Mouse (Mus musculus) heart, embryonic 13.5 days (tissue): ENCODE data around the gene Cdkn1c. TPM values are rescaled to one million over a fixed set of nuclear protein-coding genes. Genes with fewer than 3 reads are reported as not detected.

ENCODE experiments used
- ATAC-seq: fragments of 200-750 bp; cut with Nextera tagmentation; 2 replicates; pipeline ENCODE4 v1.8.0; 2017; ENCODE audit warnings: moderate TSS enrichment; ENCODE audit not compliant: insufficient number of reproducible peaks, low FRiP score, low TSS enrichment; ENCODE audit errors: extremely low read depth
- H3K27ac ChIP-seq: fragments of 300-500 bp; sonication (generic); replicated peaks from 2 replicates; pipeline ENCODE4 v1.5.1; 2015; ENCODE audit warnings: moderate library complexity, mild to moderate bottlenecking, inconsistent platforms
- H3K27me3 ChIP-seq: fragments of 300-500 bp; sonication (generic); replicated peaks from 2 replicates; pipeline ENCODE4 v1.6.1; 2015; ENCODE audit warnings: mild to moderate bottlenecking, inconsistent platforms
- H3K36me3 ChIP-seq: fragments of 300-500 bp; sonication (generic); 2 replicates; pipeline ENCODE4 v1.6.1; 2015; ENCODE audit warnings: mild to moderate bottlenecking, inconsistent platforms
- H3K4me1 ChIP-seq: fragments of 300-500 bp; sonication (generic); 2 replicates; pipeline ENCODE4 v1.6.1; 2015; ENCODE audit warnings: inconsistent platforms
- H3K4me2 ChIP-seq: fragments of 300-500 bp; sonication (generic); 2 replicates; pipeline ENCODE4 v1.6.1; 2015; ENCODE audit warnings: inconsistent platforms, mild to moderate bottlenecking, moderate library complexity
- H3K4me3 ChIP-seq: fragments of 300-500 bp; sonication (generic); 2 replicates; pipeline ENCODE4 v1.5.1; 2015; ENCODE audit warnings: moderate library complexity, mild to moderate bottlenecking, inconsistent platforms
- H3K9ac ChIP-seq: fragments of 300-500 bp; sonication (generic); 2 replicates; pipeline ENCODE4 v1.6.1; 2015; ENCODE audit warnings: inconsistent platforms, mild to moderate bottlenecking, moderate library complexity
- H3K9me3 ChIP-seq: fragments of 300-500 bp; sonication (generic); 2 replicates; pipeline ENCODE4 v1.6.1; 2016; ENCODE audit warnings: inconsistent platforms
- WGBS: fragments of 180-500 bp; shearing (Covaris S2); methylation state at CpG from one replicate; pipeline ENCODE4 v1.1.7; 2015; ENCODE audit warnings: mixed read lengths; 5-methylcytosine and 5-hydroxymethylcytosine counted together
- polyA plus RNA-seq: library from polyadenylated mRNA; unstranded; fragments of >200 nt; fragmentation: Nextera tagmentation; extraction: Ambion mirVana; gene quantifications from 2 replicates; pipeline ENCODE4 v1.2.1, GENCODE M21; 2015

Cdkn1c gene
- polyA plus RNA-seq, 1 experiment from 2014 or later, result 621 TPM

DNA sequence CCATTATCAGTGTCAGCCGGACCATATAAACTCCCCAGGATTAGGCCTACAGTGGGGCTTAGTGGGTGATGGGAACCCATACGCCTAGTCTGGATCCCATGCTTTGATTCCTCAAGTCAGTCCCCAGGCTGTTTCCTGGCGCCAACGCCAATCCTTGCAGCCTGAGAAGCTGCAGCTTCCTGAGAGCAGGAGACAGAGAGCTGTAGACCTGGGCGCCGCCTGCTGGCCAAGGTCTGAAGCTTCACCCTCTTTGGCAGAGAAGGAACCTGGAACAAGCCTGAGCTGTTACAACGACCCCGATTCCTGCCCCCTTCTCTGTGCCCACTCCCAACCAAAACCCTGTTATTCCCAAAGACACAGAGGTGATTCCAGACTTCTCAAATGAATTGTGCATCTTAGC lies 9.1 kb upstream of the Cdkn1c start:
- 13% methylated on average over 8 of the region's 8 CpGs for WGBS
- H3K4me1 ChIP-seq, result peaks cover 24% of the 10 kb centered on the region
- ATAC-seq, result no peak
- H3K4me2 ChIP-seq, result no peak overlapping the region
- H3K9me3 ChIP-seq, result no peaks in the 10 kb centered on the region
- 0 out of 2 replicates have a peak overlapping the region, but pooled peaks have one; percentile 1 for H3K9ac ChIP-seq
- H3K27ac ChIP-seq, result no peak overlapping the region
- H3K4me3 ChIP-seq, result no peak overlapping the region
- H3K27me3 ChIP-seq, result peaks cover 17% of the 10 kb centered on the region; the same call in 1 of the 2 replicates
- no peaks in the 10 kb centered on the region for H3K36me3 ChIP-seq

- no peak for ATAC-seq
- Histone ChIP-seq H3K36me3 (no peaks in the 10 kb centered on the region), H3K4me3 (no peak overlapping the region), H3K4me2 (no peak overlapping the region), H3K4me1 (peaks cover 40% of the 10 kb centered on the region), H3K27ac (no peak overlapping the region), H3K27me3 (0 out of 2 replicates have a peak, but pooled peaks cover 13% of the 10 kb centered on the region), H3K9ac (no peak overlapping the region; the same call in 1 of the 2 replicates), H3K9me3 (no peaks in the 10 kb centered on the region)
- WGBS, result 17% methylated on average over 6 of the region's 6 CpGs
Measured at GRCm38 (mm10) chr7:143467714-143468113, 6.9 kb upstream of the Cdkn1c start.

DNA sequence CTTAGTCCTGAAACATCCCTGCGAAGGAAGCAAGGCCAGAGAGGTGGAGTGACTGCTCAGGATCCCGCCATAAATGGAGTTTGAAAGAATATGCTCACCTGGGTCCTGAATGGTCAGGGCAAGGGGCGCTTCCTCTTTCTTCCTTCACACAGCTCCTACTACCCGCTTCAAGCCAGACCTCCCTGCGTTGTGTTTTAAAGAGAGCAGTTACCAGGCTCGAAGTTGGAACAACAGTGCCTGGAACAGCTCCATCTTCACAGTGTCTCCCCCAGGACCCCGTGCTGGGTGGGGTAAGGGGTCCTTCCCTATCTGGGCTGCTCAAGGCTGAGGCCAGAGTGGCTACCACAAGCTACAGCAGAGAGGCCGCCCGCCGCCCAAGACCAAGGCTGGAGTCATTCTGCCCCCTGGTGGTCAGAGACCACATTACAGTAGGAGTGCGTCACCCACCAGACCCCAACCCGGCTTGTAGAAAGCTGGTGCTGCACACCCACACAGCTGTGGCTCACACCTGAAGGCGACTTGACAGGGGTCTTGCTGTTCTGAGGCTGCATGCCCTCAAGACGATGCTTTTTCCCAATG lies 5.3 kb upstream of the Cdkn1c start:
- Histone ChIP-seq H3K9ac (0 out of 2 replicates have a peak overlapping the region, but pooled peaks have one; percentile 53), H3K4me3 (no peak overlapping the region), H3K9me3 (0 out of 2 replicates have a peak, but pooled peaks cover under 1% of the 10 kb centered on the region), H3K27ac (no peak overlapping the region), H3K27me3 (0 out of 2 replicates have a peak, but pooled peaks cover 13% of the 10 kb centered on the region), H3K4me1 (peaks cover 48% of the 10 kb centered on the region), H3K36me3 (no peaks in the 10 kb centered on the region), H3K4me2 (no peak overlapping the region)
- no peak for ATAC-seq
- WGBS, result 28% methylated on average over 14 of the region's 14 CpGs

DNA sequence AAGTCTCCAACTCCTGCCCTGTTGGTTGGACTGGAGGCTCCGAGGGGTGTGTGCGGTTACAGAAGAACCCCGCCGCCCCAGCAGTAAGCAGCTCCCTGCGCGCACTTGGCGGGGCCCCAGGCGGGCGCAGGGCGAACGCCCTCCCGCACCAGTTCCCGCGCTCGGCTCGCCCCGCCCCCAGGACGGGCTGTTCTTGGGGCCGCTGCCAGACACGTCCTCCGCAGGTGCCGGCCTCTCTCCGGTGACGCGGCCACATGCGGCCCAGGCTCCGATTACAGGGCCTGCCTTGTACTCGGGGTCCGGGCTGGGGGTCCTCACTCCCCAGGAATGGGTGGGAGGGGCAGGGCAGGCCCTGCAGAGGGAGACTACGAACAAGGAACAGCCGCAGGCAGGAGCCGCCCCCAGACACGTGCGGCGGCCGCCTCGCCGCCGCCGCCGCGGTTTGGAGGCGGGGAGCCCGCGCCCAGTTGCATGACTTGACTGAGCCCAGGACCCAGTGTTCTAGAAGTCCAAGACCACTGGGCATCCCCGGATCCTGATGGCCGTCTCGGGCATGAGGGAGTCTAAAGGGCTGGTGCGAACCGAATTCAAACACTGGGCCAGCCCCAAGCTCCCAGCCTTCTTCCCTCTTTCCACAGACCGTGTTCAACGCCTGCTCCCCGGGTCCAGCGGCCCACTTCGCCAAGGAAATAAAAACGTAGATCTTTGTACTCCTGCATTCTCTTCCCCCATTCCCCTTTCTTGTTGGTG lies 4.1 kb upstream of the Cdkn1c start:
- 16% methylated on average over 50 of the region's 56 CpGs for WGBS
- no peak for ATAC-seq
- Histone ChIP-seq H3K4me2 (peak overlapping the region; percentile 82), H3K4me1 (peaks cover 54% of the 10 kb centered on the region), H3K9me3 (peaks cover 12% of the 10 kb centered on the region), H3K4me3 (peak overlapping the region; percentile 50), H3K27ac (peak overlapping the region; percentile 36), H3K27me3 (0 out of 2 replicates have a peak, but pooled peaks cover 13% of the 10 kb centered on the region), H3K9ac (peak overlapping the region; percentile 81), H3K36me3 (no peaks in the 10 kb centered on the region)

GRCm38 (mm10) chr7:143463865-143464415 lies 3.1 kb upstream of the Cdkn1c start:
- Histone ChIP-seq H3K9me3 (peaks cover 21% of the 10 kb centered on the region), H3K4me2 (peak overlapping the region; percentile 82), H3K36me3 (no peaks in the 10 kb centered on the region), H3K9ac (peak overlapping the region; percentile 81), H3K4me1 (peaks cover 48% of the 10 kb centered on the region), H3K27ac (peak overlapping the region; percentile 30; the same call in 1 of the 2 replicates), H3K27me3 (peaks cover 13% of the 10 kb centered on the region; the same call in 1 of the 2 replicates), H3K4me3 (no peak overlapping the region)
- 24% methylated on average over 11 of the region's 11 CpGs for WGBS
- no peak for ATAC-seq

GRCm38 (mm10) chr7:143462516-143462915 lies 1.7 kb upstream of the Cdkn1c start:
- peaks cover 21% of the 10 kb centered on the region for H3K9me3 ChIP-seq
- 66% methylated on average over 5 of the region's 5 CpGs for WGBS

DNA sequence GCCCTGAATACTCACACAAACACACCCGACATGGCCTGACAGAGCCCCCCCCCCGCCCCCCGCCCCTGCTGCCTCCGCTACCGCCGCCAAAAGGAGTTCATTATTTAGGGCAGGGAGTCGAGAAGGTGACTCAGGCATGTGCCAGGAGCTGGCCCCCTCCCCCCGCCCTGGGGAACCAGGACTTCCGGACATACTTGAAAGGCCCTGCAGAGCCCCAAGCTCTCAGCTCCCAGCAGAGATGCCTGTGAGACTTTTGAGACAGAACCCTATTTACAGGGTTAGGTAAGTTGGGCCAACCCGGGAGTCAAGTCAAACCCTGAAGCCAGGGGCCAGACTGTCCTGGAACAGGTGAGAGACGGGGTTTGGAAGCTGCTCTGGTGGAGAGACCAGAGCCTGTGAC lies 1.1 kb upstream of the Cdkn1c start:
- Histone ChIP-seq H3K27ac (peak overlapping the region; percentile 72), H3K4me2 (peak overlapping the region; percentile 79), H3K9me3 (peaks cover 21% of the 10 kb centered on the region), H3K4me3 (peak overlapping the region; percentile 71; the same call in 1 of the 2 replicates), H3K9ac (peak overlapping the region; percentile 72), H3K36me3 (peaks cover 3% of the 10 kb centered on the region; the same call in 1 of the 2 replicates), H3K4me1 (peaks cover 48% of the 10 kb centered on the region), H3K27me3 (peaks cover 10% of the 10 kb centered on the region; the same call in 1 of the 2 replicates)
- 44% methylated on average over 11 of the region's 11 CpGs for WGBS
- ATAC-seq, result no peak

More at GRCm38 (mm10) chr7:143462516-143462915, 1.7 kb upstream of the Cdkn1c start:
- H3K27me3 ChIP-seq, result peaks cover 13% of the 10 kb centered on the region; the same call in 1 of the 2 replicates
- ATAC-seq, result no peak
- H3K36me3 ChIP-seq, result peaks cover 3% of the 10 kb centered on the region; the same call in 1 of the 2 replicates
- H3K4me2 ChIP-seq, result no peak overlapping the region
- no peak overlapping the region for H3K4me3 ChIP-seq
- H3K4me1 ChIP-seq, result peaks cover 48% of the 10 kb centered on the region
- no peak overlapping the region for H3K27ac ChIP-seq
- H3K9ac ChIP-seq, result no peak overlapping the region

GRCm38 (mm10) chr7:143461294-143461870 lies 532 bp upstream of the Cdkn1c start:
- WGBS, result 29% methylated on average over 15 of the region's 32 CpGs
- H3K4me3 ChIP-seq, result peak overlapping the region; percentile 71
- peak overlapping the region; percentile 72 for H3K27ac ChIP-seq
- H3K36me3 ChIP-seq, result peaks cover 3% of the 10 kb centered on the region; the same call in 1 of the 2 replicates
- ATAC-seq, result 0 out of 2 replicates have a peak, but pooled peaks have one; percentile 3
- peaks cover 10% of the 10 kb centered on the region; the same call in 1 of the 2 replicates for H3K27me3 ChIP-seq
- H3K4me2 ChIP-seq, result peak overlapping the region; percentile 79
- peaks cover 46% of the 10 kb centered on the region for H3K4me1 ChIP-seq
- H3K9ac ChIP-seq, result peak overlapping the region; percentile 72
- H3K9me3 ChIP-seq, result peaks cover 21% of the 10 kb centered on the region

DNA sequence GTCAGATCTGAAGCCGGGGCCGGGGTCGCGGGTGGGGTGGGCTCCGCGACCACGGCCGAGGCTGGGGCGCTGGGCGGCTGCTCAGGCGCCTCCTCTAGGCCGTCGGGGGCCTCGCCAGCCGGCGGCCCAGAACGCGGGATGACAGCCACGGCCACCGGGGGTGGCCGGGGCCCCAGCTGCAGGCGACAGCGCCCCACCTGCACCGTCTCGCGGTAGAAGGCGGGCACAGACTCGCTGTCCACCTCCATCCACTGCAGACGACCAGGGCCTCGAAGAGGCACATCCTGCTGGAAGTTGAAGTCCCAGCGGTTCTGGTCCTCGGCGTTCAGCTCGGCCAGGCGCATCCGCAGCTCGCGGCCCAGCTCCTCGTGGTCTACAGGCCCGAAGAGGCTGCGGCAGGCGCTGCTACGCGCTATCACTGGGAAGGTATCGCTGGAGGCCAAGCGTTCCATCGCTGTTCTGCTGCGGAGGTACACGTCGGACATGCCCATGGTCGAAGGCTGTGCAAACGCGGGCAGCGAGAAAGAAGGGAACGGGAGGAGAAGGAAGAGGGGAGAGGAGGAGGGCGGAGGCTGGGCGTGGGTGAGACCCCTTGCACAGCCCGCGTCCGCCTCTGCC lies 524 bp downstream of the Cdkn1c start:
- Histone ChIP-seq H3K4me1 (peaks cover 36% of the 10 kb centered on the region), H3K9ac (peak overlapping the region; percentile 88), H3K27ac (peak overlapping the region; percentile 80), H3K4me2 (peak overlapping the region; percentile 79), H3K27me3 (peaks cover 2% of the 10 kb centered on the region; the same call in 1 of the 2 replicates), H3K4me3 (peak overlapping the region; percentile 71), H3K9me3 (peaks cover 21% of the 10 kb centered on the region), H3K36me3 (peaks cover 3% of the 10 kb centered on the region; the same call in 1 of the 2 replicates)
- 33% methylated on average over 60 of the region's 60 CpGs for WGBS
- ATAC-seq, result no peak

GRCm38 (mm10) chr7:143459332-143460211 lies 1.3 kb downstream of the Cdkn1c start:
- H3K9me3 ChIP-seq, result peaks cover 21% of the 10 kb centered on the region
- H3K4me1 ChIP-seq, result peaks cover 28% of the 10 kb centered on the region
- WGBS, result 19% methylated on average over 100 of the region's 100 CpGs
- H3K4me3 ChIP-seq, result peak overlapping the region; percentile 71
- peak overlapping the region; percentile 79 for H3K4me2 ChIP-seq
- ATAC-seq, result no peak
- no peaks in the 10 kb centered on the region; the same call in 1 of the 2 replicates for H3K27me3 ChIP-seq
- peak overlapping the region; percentile 80 for H3K27ac ChIP-seq
- peaks cover 3% of the 10 kb centered on the region; the same call in 1 of the 2 replicates for H3K36me3 ChIP-seq
- H3K9ac ChIP-seq, result peak overlapping the region; percentile 88
